Mouse (Mus musculus) frontal cortex, adult (tissue): ENCODE results near the gene Rae1.
A peak's percentile ranks its signal among the peaks of the same experiment; 100 is the strongest.

Source experiments
- ATAC-seq: cut with Nextera tagmentation; 2 replicates; pipeline ENCODE4 v1.9.2; 2017; ENCODE audit warnings: mild to moderate bottlenecking, moderate library complexity, mixed read lengths; ENCODE audit not compliant: low TSS enrichment

Gene Rae1

DNA sequence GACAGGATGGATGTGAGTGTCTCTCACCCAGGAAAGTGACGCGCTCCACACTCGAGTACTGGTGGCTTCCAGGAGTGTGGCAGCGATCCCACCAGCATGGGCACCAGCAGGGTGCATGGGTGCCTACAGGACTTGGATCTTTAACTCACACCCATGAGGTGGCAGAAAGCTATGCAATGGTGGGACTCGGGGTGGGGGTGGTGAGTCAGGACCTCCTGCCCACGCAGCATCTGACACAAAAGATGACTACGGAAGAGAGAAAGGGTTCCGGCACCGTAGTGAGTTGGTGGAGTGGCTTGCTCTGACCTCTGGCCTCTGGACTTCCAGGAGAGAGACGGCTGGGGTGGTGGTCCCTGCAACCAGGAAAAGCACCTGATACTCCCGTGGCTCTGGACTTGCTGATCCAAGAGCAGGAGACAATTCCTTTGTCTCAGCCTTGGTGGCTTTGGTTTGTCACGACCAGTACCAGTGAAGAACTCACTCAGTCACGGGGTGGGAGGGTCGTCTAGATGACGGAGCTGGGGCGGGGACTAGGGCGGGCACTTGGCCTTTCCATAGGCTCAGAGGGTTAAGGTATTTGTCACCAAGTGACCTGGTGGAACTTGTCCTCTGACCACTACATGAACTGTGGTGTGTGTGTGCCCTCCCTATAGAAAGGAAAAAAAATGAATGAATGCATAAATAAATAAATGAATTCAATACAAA is 48.3 kb downstream of the Rae1 start:
- ATAC-seq: no peak

- ATAC-seq: no peak
Measured at GRCm38 (mm10) chr2:173049231-173049630, 49.3 kb downstream of the Rae1 start.

- ATAC-seq: no peak
Measured at GRCm38 (mm10) chr2:173049817-173050216, 49.9 kb downstream of the Rae1 start.

DNA sequence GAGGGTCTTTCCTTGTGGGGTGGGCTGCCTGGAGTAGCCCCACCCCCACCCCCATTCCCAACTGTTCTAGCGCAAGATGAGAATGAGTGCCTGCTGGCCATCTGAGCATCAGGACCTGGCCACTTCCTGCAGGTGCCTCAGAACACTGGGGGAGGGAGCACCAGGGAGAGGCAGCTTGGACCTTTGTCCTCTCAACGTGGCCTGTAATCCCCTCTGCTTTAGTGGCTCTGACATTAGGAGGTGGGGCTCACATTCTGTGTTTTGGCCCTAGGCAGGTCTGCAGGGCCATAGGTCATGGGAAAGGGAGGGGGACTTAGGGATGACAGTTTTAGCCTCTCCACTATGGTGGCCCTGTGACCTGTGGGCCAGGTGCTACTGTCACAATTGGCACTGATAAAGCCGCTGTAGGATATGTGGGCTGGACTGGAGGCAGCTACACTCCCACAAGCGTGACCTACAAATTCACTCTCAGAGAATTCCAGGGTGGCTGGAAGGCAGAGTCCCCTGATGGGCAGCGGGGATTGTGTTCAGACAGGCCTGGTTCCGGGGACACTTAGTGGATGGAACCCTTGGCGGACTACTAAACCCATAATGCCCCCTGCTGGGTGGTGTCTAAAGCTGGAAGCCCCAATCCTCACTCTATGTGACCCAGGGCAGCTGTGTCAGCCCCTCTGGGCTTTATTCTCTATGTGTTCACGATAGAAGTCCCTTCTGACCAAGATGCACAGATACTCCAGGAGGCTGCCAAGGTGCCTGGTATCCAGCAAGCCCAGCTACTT is 50.9 kb downstream of the Rae1 start:
- ATAC-seq: no peak

- no peak for ATAC-seq
Measured at GRCm38 (mm10) chr2:173052881-173053280, 53.0 kb downstream of the Rae1 start.

DNA sequence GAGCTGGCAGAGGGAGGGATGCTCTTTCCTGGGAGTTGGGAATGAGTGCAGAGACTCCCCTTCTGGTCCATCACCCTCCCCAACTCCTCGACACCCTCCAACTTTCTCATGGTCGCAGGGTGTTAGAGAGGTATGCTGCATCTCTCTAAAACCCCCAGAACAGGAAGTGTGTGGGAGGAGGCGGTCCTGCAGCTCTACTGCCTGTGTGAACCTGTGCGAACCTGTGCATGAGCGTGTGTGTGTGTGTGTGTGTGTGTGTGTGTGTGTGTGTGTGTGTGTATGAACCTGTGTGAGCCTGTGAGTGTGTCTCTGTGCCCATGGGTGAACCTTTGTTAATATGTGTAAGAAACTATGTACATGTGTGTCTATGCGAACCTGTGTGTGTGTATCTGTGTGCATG is 53.9 kb downstream of the Rae1 start:
- ATAC-seq: no peak

- no peak for ATAC-seq
Measured at GRCm38 (mm10) chr2:173056303-173056881, 56.5 kb downstream of the Rae1 start.

- no peak for ATAC-seq
Measured at GRCm38 (mm10) chr2:173056882-173057315, 57.0 kb downstream of the Rae1 start.

DNA sequence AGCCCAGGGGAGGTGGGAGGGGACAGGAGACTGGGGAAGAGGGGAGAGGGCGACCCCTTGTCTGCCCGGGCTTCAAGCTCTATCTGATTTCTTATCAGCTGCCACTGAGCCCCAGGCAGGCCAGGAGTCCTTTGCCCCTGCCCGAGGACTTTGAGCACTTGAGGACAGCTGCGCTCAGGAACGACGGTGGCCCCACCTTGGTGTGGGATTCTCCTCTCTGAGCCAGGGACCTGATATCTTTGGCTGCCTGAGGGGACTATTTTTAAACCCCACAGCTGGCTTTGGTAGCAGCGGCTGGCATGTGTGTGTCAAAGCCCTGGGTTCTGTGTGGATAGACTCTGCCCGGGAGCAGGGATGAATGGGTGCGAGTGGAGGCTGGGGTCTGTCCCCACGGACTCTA is 57.7 kb downstream of the Rae1 start:
- 0 out of 2 replicates have a peak, but pooled peaks have one; percentile 52 for ATAC-seq

DNA sequence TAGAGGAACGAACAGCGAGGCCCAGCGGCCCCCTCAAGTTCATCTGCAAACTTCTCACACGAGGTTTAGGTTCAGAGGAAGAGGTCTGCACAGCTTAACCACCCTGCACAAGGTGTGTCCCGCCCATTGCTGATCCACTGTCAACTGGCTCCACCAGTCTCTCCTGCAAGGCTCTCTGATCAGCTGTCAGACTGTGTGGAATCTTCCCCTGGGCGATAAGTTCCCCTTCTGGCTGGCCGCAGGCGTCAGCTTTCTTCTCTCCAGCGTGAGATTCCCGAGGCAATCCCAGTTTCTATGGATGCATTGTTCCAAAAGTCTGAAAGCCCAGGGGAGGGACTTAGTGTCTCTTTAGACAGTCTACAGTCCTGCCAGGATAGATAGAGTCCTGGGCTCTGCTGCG is 58.3 kb downstream of the Rae1 start:
- ATAC-seq: no peak

DNA sequence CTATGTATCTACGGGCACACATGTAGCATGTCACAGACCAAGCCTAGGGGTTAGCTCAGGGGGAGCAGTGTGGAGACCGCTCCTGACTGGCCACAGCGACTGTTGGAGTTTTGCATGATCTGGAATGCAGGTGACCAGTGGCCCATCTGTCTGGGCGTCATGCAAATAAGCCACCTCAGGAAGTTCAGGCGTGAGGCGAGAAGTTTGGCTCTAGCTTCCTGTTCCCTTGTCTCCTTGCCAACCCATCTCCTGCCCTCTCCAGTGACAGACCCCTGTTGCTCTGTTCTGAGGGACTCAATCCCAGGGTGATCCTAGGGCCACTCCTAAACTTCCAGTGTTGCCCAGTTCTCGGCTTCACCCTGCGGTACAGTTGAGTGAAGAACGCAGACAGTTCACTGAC is 60.5 kb downstream of the Rae1 start:
- no peak for ATAC-seq

- ATAC-seq: no peak
Measured at GRCm38 (mm10) chr2:173061443-173062351, 61.8 kb downstream of the Rae1 start.

DNA sequence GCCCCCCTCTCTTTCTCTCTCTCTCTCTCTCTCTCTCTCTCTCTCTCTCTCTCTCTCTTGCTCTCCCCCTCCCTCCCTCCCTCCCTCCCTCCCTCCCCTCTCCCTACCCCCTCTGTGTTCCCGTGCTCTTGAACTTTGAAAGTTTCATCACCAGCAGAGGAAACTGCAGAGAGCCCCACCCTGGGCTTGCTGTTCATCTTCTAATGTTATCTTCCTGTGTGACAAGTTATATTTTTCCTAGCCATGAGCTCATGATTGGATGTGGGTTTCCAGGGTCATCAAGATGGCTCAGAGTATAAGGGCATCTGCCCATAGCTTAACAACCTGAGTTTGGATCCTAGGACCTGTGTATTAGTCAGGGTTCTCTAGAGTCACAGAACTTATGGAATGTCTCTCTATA is 63.3 kb downstream of the Rae1 start:
- ATAC-seq: no peak

DNA sequence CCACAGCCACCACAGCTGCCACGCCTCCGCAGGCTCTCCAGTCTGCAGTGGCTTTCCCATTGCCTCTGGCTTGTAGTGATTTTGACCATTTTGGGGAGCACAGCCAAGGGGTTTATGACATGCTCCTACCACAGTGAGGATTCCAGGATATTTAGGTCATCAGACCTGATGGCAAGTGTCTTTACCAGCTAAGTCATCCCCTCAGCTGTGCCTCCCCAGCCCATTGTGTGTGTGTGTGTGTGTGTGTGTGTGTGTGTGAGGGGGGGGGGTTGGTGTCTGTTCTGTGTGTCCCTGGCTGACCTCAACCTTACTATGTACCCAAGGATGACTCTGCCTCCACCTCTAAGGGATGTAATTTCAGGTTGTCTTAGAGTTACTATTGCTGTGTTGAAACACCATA is 64.9 kb downstream of the Rae1 start:
- ATAC-seq: no peak
